Mouse (Mus musculus) retina, postnatal 1 day (tissue): ENCODE measurements around the gene Magea2.
"Not testable (repeated sequence)": the region's sequence is repeated elsewhere in the genome, so short reads cannot be mapped to it uniquely, and the experiment has no call there.

Experiments used
- DNase-seq: peaks from one replicate; pipeline ENCODE4 v3.0.0-alpha.2; 2012

The Magea2 gene

GRCm38 (mm10) chrX:155093566-155093965, at the start of gene Magea2:
Gene Magea2 (minus strand): TSS chrX:155093666.
- not testable (repeated sequence) for DNase-seq

- not testable (repeated sequence) for DNase-seq
Observed at GRCm38 (mm10) chrX:155128312-155128711, 34.8 kb upstream of the Magea2 start, which contains the start of gene Cldn34b2. Gene Cldn34b2 (minus strand): TSS chrX:155128412.

GRCm38 (mm10) chrX:155098024-155098423, 4.6 kb upstream of the Magea2 start:
- DNase-seq = peak; percentile 40

- DNase-seq = not testable (repeated sequence)
Observed at GRCm38 (mm10) chrX:155089693-155090092, 3.8 kb downstream of the Magea2 start, which contains the start of gene Magea1. Gene Magea1 (minus strand): TSS chrX:155089793.

- DNase-seq = not testable (repeated sequence)
Observed at GRCm38 (mm10) chrX:155063045-155063444, 30.4 kb downstream of the Magea2 start, which contains the start of gene Magea5. Gene Magea5 (minus strand): TSS chrX:155063145.

- DNase-seq = not testable (repeated sequence)
Observed at GRCm38 (mm10) chrX:154995750-154996149, 97.7 kb downstream of the Magea2 start, which contains the start of gene Magea8. Gene Magea8 (minus strand): TSS chrX:154995850.
